Mouse (Mus musculus): Measurements from ENCODE around the gene Dap3. TPM values are rescaled to one million over a fixed set of nuclear protein-coding genes. Genes with fewer than 3 reads are reported as not detected.

The Dap3 gene
- polyA plus RNA-seq, 1 experiment from 2014 or later = 95.9 TPM

GRCm38 (mm10) chr3:88918981-88919380, 32.0 kb downstream of the Dap3 start:
- H3K9ac ChIP-seq (ENCODE audit: low read depth, low read length) = no peak overlapping the region
- H3K4me1 ChIP-seq (replicated peaks; ENCODE audit: control insufficient read depth, insufficient read depth, low read length) = no peaks in the 10 kb centered on the region
- no peak overlapping the region for H3K4me2 ChIP-seq (replicated peaks; ENCODE audit: low read depth)
- no peak overlapping the region for H3K27ac ChIP-seq (ENCODE audit: low read depth, low read length)
- H3K9me3 ChIP-seq (ENCODE audit: control insufficient read depth) = no peaks in the 10 kb centered on the region
- ATAC-seq = no peak
- H3K36me3 ChIP-seq (ENCODE audit: control insufficient read depth, insufficient read depth) = peaks cover 27% of the 10 kb centered on the region
- no peak overlapping the region for H3K4me3 ChIP-seq (ENCODE audit: low read depth, low read length)
- TF ChIP-seq CTCF (IDR thresholded peaks at IDR 0.05; ENCODE audit: low read depth) = no peak
- H3K27me3 ChIP-seq (replicated peaks; ENCODE audit: control insufficient read depth, insufficient read depth, low read length) = no peaks in the 10 kb centered on the region
- WGBS = 55% methylated on average over 13 of the region's 13 CpGs

DNA sequence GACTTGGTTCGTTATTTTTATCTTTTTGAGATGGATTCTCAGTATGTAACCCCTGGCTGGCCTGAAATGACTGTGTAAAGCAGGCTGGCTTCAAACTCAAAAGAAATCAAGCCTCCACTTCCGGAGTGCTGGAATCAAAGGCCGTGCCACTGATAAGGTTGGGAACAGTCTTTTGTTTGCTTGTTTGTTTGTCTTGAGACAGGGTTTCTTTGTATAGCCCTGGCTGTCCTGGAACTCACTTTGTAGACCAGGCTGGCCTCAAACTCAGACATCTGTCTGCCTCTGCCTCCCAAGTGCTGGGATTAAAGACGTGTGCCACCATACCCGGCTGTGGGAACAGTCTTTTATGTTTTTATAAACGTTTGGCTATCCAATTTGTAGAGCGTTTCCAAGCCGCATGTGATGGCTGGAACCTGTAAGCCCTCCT, 36.6 kb downstream of the Dap3 start:
- WGBS = 22% methylated on average over 8 of the region's 8 CpGs
- Histone ChIP-seq H3K27me3 (replicated peaks; ENCODE audit: control insufficient read depth, insufficient read depth, low read length) (no peaks in the 10 kb centered on the region), H3K27ac (ENCODE audit: low read depth, low read length) (peak overlapping the region; percentile 76), H3K36me3 (ENCODE audit: control insufficient read depth, insufficient read depth) (peaks cover 22% of the 10 kb centered on the region), H3K4me2 (replicated peaks; ENCODE audit: low read depth) (peak overlapping the region; percentile 93), H3K9me3 (ENCODE audit: control insufficient read depth) (no peaks in the 10 kb centered on the region), H3K9ac (ENCODE audit: low read depth, low read length) (peak overlapping the region; percentile 62), H3K4me3 (ENCODE audit: low read depth, low read length) (peak overlapping the region; percentile 71), H3K4me1 (replicated peaks; ENCODE audit: control insufficient read depth, insufficient read depth, low read length) (0 out of 2 replicates have a peak, but pooled peaks cover 2% of the 10 kb centered on the region)
- no peak for TF ChIP-seq CTCF (IDR thresholded peaks at IDR 0.05; ENCODE audit: low read depth)
- ATAC-seq = no peak

DNA sequence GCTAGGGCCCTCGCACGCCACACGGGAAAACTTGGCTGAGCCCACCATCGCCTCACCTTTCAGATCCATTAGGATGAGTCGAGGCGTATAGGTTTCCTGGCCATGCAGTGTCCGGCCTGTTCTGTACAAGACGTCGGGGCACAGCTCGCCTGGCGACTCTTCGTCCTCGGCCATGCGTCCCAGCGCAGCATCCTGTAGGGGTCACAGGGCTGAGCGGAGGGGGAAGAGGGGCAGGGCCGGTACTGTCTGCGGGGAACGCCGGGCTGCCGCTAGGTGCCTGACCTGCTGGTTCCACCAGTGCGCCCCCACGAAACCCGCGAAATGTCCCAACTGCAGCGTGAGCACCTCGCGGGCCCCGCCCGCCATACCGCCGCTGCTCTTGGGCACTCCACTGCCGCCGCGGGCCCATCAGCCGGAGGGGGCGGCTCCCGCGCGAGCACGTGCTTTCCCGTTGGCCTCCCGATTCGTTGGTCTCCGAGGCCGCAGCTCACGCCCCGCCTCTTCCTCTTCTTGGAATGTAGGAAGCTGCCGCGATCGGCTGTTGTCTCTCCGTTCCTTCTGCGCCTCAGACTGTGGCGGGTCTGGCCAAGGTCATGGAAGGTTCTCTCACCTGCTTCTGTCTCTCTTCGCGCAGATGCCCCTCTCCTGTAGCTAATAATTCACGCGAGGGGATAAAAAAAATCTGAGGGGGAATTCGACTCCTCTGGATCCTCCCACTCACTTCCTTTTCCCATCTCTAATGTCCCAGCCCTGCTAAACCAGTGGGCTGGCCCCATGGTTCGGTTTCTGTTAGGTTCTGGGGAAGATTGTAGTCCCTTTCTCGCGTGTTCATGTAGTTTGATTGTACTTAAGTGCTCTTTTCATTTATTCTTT, 37.2 kb downstream of the Dap3 start, which contains the start of gene Msto1:
Gene Msto1 (minus strand): TSS at position 489 of the 873 bp plus-strand sequence.
- H3K9ac ChIP-seq (ENCODE audit: low read depth, low read length) = peak within 1 kb of the TSS; percentile 62
- H3K4me3 ChIP-seq (ENCODE audit: low read depth, low read length) = peak within 1 kb of the TSS; percentile 71
- H3K4me2 ChIP-seq (replicated peaks; ENCODE audit: low read depth) = peak within 1 kb of the TSS; percentile 93
- no peaks in the 10 kb centered on the region for H3K9me3 ChIP-seq (ENCODE audit: control insufficient read depth)
- H3K27me3 ChIP-seq (replicated peaks; ENCODE audit: control insufficient read depth, insufficient read depth, low read length) = no peaks in the 10 kb centered on the region
- peak; percentile 97 for ATAC-seq
- WGBS = under 1% methylated on average over 61 of the region's 62 CpGs
- peak within 1 kb of the TSS; percentile 76 for H3K27ac ChIP-seq (ENCODE audit: low read depth, low read length)
- TF ChIP-seq CTCF (IDR thresholded peaks at IDR 0.05; ENCODE audit: low read depth) = peak; percentile 42
- peaks cover 28% of the 10 kb centered on the region for H3K36me3 ChIP-seq (ENCODE audit: control insufficient read depth, insufficient read depth)
- 0 out of 2 replicates have a peak, but pooled peaks cover 2% of the 10 kb centered on the region for H3K4me1 ChIP-seq (replicated peaks; ENCODE audit: control insufficient read depth, insufficient read depth, low read length)

DNA sequence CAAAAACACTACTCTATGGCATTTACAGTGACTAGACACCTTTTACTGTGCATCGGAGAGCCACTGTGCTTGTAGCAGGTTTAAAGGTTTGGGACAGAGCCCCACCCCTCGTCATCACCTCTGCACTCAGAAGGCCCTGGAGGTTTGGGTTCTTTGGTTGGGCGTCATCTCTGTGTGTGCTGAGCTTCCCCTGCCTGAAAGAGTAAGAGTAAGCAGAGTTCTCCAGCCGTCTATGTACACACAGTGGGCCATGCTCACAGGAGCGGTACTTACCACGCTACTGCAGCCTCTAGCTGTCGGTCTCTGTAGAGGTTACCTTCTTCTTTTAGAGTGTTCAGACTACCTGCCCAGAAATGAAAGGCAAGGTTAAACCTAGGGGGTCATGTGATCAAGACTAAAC, 38.4 kb downstream of the Dap3 start:
- Histone ChIP-seq H3K4me3 (ENCODE audit: low read depth, low read length) (no peak overlapping the region), H3K9me3 (ENCODE audit: control insufficient read depth) (no peaks in the 10 kb centered on the region), H3K4me2 (replicated peaks; ENCODE audit: low read depth) (no peak overlapping the region), H3K27ac (ENCODE audit: low read depth, low read length) (no peak overlapping the region), H3K4me1 (replicated peaks; ENCODE audit: control insufficient read depth, insufficient read depth, low read length) (0 out of 2 replicates have a peak, but pooled peaks cover 2% of the 10 kb centered on the region), H3K36me3 (ENCODE audit: control insufficient read depth, insufficient read depth) (peaks cover 39% of the 10 kb centered on the region), H3K9ac (ENCODE audit: low read depth, low read length) (no peak overlapping the region), H3K27me3 (replicated peaks; ENCODE audit: control insufficient read depth, insufficient read depth, low read length) (no peaks in the 10 kb centered on the region)
- ATAC-seq = no peak
- no peak for TF ChIP-seq CTCF (IDR thresholded peaks at IDR 0.05; ENCODE audit: low read depth)
- WGBS = 89% methylated on average over 7 of the region's 7 CpGs

DNA sequence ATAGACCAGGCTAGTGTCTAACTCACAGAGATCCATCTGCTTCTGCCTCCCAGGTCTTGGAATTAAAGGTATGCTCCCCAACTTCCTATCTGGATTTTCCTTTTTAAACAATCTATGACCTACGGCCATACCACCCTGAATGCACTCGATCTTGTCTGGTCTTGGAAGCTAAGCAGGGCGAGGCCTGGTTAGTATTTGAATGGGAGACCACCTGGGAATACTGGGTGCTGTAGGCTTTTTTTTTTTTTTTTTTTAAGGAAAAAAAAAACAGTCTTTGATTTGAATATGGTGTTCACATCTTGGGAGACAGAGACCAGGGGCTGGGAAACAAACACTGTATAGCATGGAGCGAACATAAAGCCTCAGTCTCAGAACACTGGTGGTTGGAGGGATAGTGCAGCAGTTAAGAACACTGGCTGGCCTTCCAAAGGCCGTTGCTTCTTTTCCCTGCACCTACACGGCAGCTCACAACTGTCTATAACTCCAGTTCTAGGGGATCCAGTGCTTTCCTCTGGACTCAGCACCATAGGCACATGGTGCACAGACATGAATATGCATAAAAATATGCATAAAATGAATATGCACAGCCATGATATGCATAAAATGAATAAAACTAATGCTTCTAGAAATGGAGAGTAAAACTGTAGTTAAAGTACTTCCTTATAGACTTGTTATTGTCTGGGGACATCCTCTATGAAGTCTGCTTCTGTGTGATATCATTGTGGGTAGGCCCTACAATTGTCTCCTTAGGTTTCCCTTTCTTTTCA, 44.4 kb downstream of the Dap3 start:
- Histone ChIP-seq H3K36me3 (ENCODE audit: control insufficient read depth, insufficient read depth) (peaks cover 99% of the 10 kb centered on the region), H3K27me3 (replicated peaks; ENCODE audit: control insufficient read depth, insufficient read depth, low read length) (no peaks in the 10 kb centered on the region)
- ATAC-seq = no peak

GRCm38 (mm10) chr3:88905741-88906140, 45.2 kb downstream of the Dap3 start:
- no peaks in the 10 kb centered on the region for H3K27me3 ChIP-seq (replicated peaks; ENCODE audit: control insufficient read depth, insufficient read depth, low read length)
- H3K36me3 ChIP-seq (ENCODE audit: control insufficient read depth, insufficient read depth) = peaks cover 95% of the 10 kb centered on the region
- H3K4me3 ChIP-seq (ENCODE audit: low read depth, low read length) = no peak overlapping the region
- H3K4me2 ChIP-seq (replicated peaks; ENCODE audit: low read depth) = no peak overlapping the region
- TF ChIP-seq CTCF (IDR thresholded peaks at IDR 0.05; ENCODE audit: low read depth) = no peak
- ATAC-seq = no peak
- no peaks in the 10 kb centered on the region for H3K4me1 ChIP-seq (replicated peaks; ENCODE audit: control insufficient read depth, insufficient read depth, low read length)
- H3K27ac ChIP-seq (ENCODE audit: low read depth, low read length) = no peak overlapping the region
- H3K9ac ChIP-seq (ENCODE audit: low read depth, low read length) = no peak overlapping the region
- WGBS = 94% methylated on average over 2 of the region's 2 CpGs
- H3K9me3 ChIP-seq (ENCODE audit: control insufficient read depth) = no peaks in the 10 kb centered on the region

More for the DNA sequence above, 44.4 kb downstream of the Dap3 start:
- H3K4me3 ChIP-seq (ENCODE audit: low read depth, low read length) = no peak overlapping the region
- no peak overlapping the region for H3K27ac ChIP-seq (ENCODE audit: low read depth, low read length)
- no peaks in the 10 kb centered on the region for H3K4me1 ChIP-seq (replicated peaks; ENCODE audit: control insufficient read depth, insufficient read depth, low read length)
- no peaks in the 10 kb centered on the region for H3K9me3 ChIP-seq (ENCODE audit: control insufficient read depth)
- H3K4me2 ChIP-seq (replicated peaks; ENCODE audit: low read depth) = no peak overlapping the region
- H3K9ac ChIP-seq (ENCODE audit: low read depth, low read length) = no peak overlapping the region
- TF ChIP-seq CTCF (IDR thresholded peaks at IDR 0.05; ENCODE audit: low read depth) = no peak
- 79% methylated on average over 6 of the region's 6 CpGs for WGBS
